Mouse (Mus musculus): Measurements from ENCODE around the gene Tbxas1. TPM values are rescaled to one million over a fixed set of nuclear protein-coding genes. Genes with fewer than 3 reads are reported as not detected.

Gene Tbxas1
- polyA plus RNA-seq, 1 experiment from 2014 or later = 1.8 TPM

DNA sequence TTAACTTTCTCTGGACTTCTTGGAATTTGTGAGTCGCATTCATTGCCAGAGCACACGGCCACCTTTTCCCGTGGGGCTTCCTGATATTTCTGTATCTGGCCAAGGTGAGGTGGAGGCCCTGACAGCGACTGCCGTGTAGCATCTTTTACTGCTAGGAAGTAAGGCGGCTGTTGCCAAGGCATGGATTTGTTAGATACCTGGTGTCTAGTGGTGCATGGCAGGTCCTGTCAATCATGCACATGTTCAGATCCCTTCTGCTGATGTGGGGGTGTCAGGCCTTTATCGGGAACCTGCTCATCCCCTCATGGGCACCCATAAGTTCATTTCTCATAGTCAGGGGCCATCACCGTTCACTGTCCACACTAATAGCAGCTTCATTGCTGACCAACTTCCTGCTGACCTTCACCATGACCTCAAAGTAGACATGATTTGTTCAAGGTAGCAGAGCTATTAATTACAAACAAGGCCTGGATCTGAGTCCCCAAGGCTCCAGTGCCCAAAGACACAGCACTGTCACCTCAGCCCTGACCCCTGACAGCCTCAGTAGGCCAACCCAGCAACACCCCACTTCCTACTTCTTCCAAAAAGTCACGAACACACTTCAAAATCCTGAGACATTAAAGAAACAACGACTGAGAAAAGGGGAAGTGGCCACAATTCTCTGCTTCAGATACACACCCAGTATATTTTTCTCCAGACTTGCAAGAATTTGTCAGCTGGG, 98.4 kb downstream of the Tbxas1 start:
- no peaks in the 10 kb centered on the region for H3K4me1 ChIP-seq
- H3K27ac ChIP-seq = no peak overlapping the region
- H3K9me3 ChIP-seq = no peaks in the 10 kb centered on the region
- WGBS = 94% methylated on average over 10 of the region's 10 CpGs
- ATAC-seq (ENCODE audit: low FRiP score) = no peak
- no peak overlapping the region for H3K9ac ChIP-seq
- H3K4me2 ChIP-seq = no peak overlapping the region
- no peak overlapping the region for H3K4me3 ChIP-seq (replicated peaks)
- H3K27me3 ChIP-seq = no peaks in the 10 kb centered on the region
- no peaks in the 10 kb centered on the region for H3K36me3 ChIP-seq (replicated peaks)

DNA sequence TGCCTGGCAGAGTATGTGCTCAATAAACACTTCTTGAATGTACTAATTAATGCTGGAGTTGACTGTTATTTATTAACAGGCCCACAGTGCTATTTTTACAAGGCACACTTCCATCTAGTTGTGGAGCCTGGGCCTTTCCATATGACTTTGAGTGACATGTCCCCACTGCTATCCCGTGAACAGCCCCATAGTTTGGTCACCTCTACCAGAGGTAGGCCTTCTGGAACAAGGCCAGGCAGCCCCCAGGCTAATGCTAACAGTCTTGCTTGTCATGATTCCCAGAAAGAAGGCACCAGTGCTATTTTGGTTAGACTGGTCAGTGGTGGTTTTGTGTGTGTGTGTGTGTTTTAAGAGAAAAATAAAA, 98.9 kb downstream of the Tbxas1 start:
- H3K36me3 ChIP-seq (replicated peaks) = no peaks in the 10 kb centered on the region

DNA sequence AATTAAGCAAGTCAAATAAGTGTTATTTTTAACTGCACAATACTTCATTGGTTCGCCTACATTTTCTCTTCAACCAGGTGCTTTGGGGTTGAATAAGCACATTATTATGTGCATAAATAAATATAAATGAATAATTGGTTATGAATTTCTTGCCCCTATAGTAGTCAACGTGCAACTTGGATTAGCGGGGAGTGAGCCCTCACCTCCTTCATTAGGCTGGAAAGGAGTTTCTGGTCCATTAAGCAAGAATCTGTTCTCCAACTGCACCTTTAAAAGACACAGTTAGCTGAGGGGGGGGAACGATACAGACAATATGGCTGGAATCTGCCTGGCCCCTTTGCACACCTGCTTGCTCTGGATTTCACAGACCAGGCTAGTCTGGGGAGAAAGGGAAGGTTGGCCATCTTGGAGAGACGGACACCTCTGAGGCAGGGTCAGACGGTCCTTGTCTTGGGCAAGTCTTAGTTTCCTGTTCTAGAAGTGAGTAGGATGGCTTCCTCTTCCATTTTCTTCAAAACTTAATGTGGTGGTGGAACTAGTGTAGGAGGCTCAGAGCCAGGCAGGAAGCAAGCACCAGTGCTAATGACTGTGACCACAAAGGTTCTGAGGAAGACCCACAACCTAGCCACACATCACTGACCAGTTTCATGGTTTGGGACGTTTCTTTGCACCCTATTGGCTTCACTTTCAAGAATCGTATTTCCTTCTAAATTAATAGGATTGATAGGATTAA, 99.5 kb downstream of the Tbxas1 start:
- H3K4me1 ChIP-seq = no peaks in the 10 kb centered on the region
- 86% methylated on average over 8 of the region's 8 CpGs for WGBS
- H3K27ac ChIP-seq = no peak overlapping the region

More for the DNA sequence above, 98.9 kb downstream of the Tbxas1 start:
- no peak for ATAC-seq (ENCODE audit: low FRiP score)
- Histone ChIP-seq H3K4me2 (no peak overlapping the region), H3K9ac (no peak overlapping the region), H3K4me1 (no peaks in the 10 kb centered on the region), H3K27ac (no peak overlapping the region), H3K9me3 (no peaks in the 10 kb centered on the region), H3K27me3 (no peaks in the 10 kb centered on the region), H3K4me3 (replicated peaks) (no peak overlapping the region)
- 65% methylated on average over 1 of the region's 1 CpGs for WGBS

DNA sequence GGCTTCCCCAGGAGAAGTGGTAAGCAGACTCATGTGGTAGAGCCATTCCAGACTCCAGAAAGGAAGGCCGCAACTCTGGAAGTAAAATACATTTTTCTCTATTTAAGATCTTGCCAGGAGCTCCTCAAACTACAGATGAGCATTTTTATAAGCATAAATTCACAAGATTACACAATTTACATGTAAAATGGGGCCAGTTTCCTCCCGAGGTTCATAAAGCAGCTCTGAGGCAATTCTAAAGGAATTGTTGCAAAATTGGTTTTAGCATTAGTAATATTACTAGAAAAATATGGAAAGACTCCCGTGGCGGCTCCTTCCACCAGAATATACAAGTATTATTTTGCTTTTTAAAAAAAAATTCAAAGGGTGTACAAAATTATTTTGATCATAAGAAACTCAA, 100.7 kb downstream of the Tbxas1 start:
- H3K9me3 ChIP-seq = no peaks in the 10 kb centered on the region
- no peaks in the 10 kb centered on the region for H3K27me3 ChIP-seq
- no peak for ATAC-seq (ENCODE audit: low FRiP score)
- no peak overlapping the region for H3K9ac ChIP-seq
- H3K4me3 ChIP-seq (replicated peaks) = no peak overlapping the region
- WGBS = 89% methylated on average over 4 of the region's 4 CpGs
- H3K27ac ChIP-seq = no peak overlapping the region
- no peaks in the 10 kb centered on the region for H3K36me3 ChIP-seq (replicated peaks)
- no peaks in the 10 kb centered on the region for H3K4me1 ChIP-seq
- no peak overlapping the region for H3K4me2 ChIP-seq

More for the DNA sequence above, 99.5 kb downstream of the Tbxas1 start:
- Histone ChIP-seq H3K36me3 (replicated peaks) (no peaks in the 10 kb centered on the region), H3K4me2 (no peak overlapping the region), H3K27me3 (no peaks in the 10 kb centered on the region), H3K4me3 (replicated peaks) (no peak overlapping the region), H3K9me3 (no peaks in the 10 kb centered on the region), H3K9ac (no peak overlapping the region)
- no peak for ATAC-seq (ENCODE audit: low FRiP score)

DNA sequence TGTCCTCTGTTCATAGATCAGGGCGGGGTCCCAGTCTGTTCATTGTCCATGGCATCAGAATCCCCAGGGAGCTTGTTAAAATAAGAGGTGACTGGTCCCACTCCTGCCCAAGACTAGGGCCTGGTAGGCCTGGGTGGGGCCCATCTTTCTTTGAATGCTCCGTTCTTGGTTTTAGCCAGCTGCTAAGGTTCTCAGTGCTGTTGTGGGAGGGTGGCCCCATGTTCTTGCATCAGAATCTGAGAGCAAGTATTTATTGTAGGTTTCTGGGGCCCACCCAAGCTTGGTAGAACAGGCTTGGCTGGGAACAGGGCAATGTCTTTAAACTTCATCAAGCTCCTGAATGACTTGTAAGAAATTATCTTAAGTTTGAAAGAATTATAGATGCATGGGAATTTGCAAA, 101.2 kb downstream of the Tbxas1 start:
- Histone ChIP-seq H3K4me2 (no peak overlapping the region), H3K9me3 (no peaks in the 10 kb centered on the region), H3K36me3 (replicated peaks) (no peaks in the 10 kb centered on the region), H3K27ac (no peak overlapping the region), H3K27me3 (no peaks in the 10 kb centered on the region), H3K9ac (no peak overlapping the region), H3K4me1 (no peaks in the 10 kb centered on the region), H3K4me3 (replicated peaks) (no peak overlapping the region)
- WGBS = 80% methylated on average over 2 of the region's 2 CpGs
- no peak for ATAC-seq (ENCODE audit: low FRiP score)

DNA sequence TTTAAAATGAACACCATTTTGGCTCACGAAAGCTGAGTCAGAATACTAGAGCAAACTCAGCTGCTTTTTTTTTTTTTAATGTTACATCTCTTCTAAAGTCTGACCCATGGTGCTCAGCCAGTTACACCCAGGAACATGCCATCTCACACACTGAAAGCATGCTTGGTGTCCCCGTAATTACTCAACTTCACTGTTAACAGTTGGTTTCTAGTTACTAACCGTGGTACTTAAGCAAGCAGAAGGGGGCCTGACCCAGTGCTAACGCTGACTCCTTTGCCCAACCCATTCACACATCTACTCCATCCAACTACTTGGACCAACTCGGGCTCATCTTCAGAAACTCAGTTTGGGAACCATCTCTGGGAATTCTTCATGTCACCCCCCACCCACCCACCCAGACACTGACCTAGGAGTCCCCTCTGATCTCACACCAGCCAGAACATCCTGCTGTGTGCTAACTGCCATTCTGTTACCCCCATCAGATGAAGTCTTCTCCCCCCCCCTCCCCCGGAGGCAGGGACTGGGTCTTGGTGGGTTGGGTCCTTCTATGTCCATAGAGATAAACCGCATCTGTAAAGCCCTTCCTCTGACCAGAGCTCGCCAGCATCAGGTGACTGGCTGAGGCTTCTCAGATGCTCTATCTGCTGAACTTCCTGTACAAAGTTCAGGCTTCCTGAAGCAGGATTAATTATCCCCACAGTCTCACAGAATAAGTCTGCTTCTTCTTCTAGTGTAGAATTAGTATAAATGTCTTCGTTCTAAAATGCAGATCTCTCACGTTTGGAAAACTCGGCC, 105.9 kb downstream of the Tbxas1 start:
- ATAC-seq (ENCODE audit: low FRiP score) = no peak
- no peak overlapping the region for H3K4me3 ChIP-seq (replicated peaks)
- H3K27ac ChIP-seq = no peak overlapping the region
- 86% methylated on average over 11 of the region's 11 CpGs for WGBS
- no peaks in the 10 kb centered on the region for H3K27me3 ChIP-seq
- H3K4me1 ChIP-seq = no peaks in the 10 kb centered on the region
- H3K9ac ChIP-seq = no peak overlapping the region
- H3K36me3 ChIP-seq (replicated peaks) = no peaks in the 10 kb centered on the region
- no peaks in the 10 kb centered on the region for H3K9me3 ChIP-seq
- no peak overlapping the region for H3K4me2 ChIP-seq

DNA sequence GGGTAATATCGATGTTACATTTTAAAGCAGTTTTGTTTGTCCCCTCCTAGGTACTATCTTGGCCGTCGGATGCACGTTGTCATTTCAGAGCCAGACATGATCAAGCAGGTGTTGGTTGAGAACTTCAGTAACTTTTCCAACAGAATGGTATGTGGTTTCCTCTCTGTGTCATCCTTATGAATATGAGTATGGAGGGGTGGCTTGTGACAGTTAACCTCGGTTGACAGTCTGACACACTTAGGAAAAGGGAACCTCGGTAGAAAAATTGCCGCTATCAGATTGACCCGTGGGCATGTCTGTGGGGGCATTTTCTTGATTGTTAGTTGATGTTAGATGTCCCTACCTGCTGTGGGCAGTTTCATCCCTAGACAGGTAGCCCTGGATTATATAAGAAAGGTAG, 106.9 kb downstream of the Tbxas1 start:
- no peaks in the 10 kb centered on the region for H3K4me1 ChIP-seq
- H3K27me3 ChIP-seq = no peaks in the 10 kb centered on the region
- H3K9ac ChIP-seq = no peak overlapping the region
- WGBS = 94% methylated on average over 8 of the region's 8 CpGs
- H3K4me3 ChIP-seq (replicated peaks) = no peak overlapping the region
- no peaks in the 10 kb centered on the region for H3K9me3 ChIP-seq
- H3K27ac ChIP-seq = no peak overlapping the region
- H3K4me2 ChIP-seq = no peak overlapping the region
- H3K36me3 ChIP-seq (replicated peaks) = no peaks in the 10 kb centered on the region
- no peak for ATAC-seq (ENCODE audit: low FRiP score)

DNA sequence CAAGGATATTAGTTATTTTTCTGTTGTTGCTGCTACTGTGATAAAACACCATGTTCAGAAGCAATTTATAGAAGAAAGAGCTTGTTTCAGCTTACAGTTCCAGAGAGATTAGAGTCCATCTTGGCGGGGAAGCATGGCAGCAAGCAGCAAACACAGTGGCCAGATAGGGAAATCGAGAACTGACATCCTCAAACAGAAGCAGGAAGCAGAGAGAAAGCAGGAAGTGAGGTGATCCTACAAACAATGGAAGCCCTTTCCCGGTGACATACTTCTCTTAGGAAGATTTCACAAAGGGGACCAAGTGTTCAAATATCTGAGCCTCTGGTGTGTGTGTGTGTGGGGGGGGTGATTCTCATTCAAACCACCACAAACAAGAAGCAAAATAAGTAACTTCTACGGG, 107.5 kb downstream of the Tbxas1 start:
- Histone ChIP-seq H3K27ac (no peak overlapping the region), H3K9ac (no peak overlapping the region), H3K27me3 (no peaks in the 10 kb centered on the region), H3K4me3 (replicated peaks) (no peak overlapping the region), H3K4me2 (no peak overlapping the region), H3K9me3 (no peaks in the 10 kb centered on the region), H3K4me1 (no peaks in the 10 kb centered on the region), H3K36me3 (replicated peaks) (no peaks in the 10 kb centered on the region)
- WGBS = 77% methylated on average over 4 of the region's 4 CpGs
- ATAC-seq (ENCODE audit: low FRiP score) = no peak

DNA sequence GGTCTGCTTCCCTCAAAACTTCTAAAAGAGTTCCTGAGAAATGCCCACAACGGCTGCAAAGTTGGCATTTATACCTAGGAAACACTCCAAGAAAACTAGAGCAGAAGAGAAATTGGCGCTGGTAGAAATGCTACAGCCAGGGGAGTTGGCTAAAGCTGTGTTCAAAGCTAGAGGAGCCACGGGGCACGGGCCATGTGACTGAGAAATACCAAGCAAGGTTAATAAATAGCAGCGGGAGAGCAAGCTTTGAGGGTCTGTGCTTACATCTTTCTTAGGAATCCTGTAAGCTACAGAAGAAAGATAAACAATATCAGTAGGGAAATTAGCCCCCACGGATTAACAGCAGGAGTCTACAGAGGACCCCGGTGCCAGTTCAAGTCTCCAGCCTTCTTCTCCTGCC, 107.9 kb downstream of the Tbxas1 start:
- H3K4me2 ChIP-seq = no peak overlapping the region
- H3K9me3 ChIP-seq = no peaks in the 10 kb centered on the region
- no peaks in the 10 kb centered on the region for H3K27me3 ChIP-seq
- no peak overlapping the region for H3K27ac ChIP-seq
- H3K36me3 ChIP-seq (replicated peaks) = no peaks in the 10 kb centered on the region
- H3K9ac ChIP-seq = no peak overlapping the region
- 64% methylated on average over 7 of the region's 7 CpGs for WGBS
- no peak for ATAC-seq (ENCODE audit: low FRiP score)
- no peak overlapping the region for H3K4me3 ChIP-seq (replicated peaks)
- no peaks in the 10 kb centered on the region for H3K4me1 ChIP-seq

DNA sequence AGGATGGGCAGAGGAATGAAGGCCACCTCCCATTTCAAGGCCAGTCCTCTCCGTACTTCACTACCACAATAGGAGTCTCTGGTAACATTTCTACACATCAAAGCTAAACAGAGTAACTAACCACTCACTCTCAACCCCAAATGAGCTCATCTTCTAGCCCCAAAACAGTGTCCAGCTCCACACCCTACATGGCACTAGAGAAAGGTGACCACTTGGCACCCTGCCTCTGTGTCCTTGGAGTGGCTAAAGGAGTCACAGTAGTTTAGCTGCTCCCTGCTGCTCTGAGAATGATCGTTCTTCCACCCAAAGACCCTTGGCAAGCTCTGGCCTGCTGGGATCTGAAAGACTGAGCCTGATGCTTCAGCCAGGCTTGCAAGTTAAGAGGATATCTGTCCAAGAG, 109.4 kb downstream of the Tbxas1 start:
- Histone ChIP-seq H3K27ac (no peak overlapping the region), H3K4me2 (no peak overlapping the region), H3K36me3 (replicated peaks) (no peaks in the 10 kb centered on the region), H3K4me3 (replicated peaks) (no peak overlapping the region), H3K4me1 (no peaks in the 10 kb centered on the region), H3K27me3 (no peaks in the 10 kb centered on the region), H3K9ac (no peak overlapping the region), H3K9me3 (no peaks in the 10 kb centered on the region)
- 88% methylated on average over 2 of the region's 2 CpGs for WGBS
- no peak for ATAC-seq (ENCODE audit: low FRiP score)

DNA sequence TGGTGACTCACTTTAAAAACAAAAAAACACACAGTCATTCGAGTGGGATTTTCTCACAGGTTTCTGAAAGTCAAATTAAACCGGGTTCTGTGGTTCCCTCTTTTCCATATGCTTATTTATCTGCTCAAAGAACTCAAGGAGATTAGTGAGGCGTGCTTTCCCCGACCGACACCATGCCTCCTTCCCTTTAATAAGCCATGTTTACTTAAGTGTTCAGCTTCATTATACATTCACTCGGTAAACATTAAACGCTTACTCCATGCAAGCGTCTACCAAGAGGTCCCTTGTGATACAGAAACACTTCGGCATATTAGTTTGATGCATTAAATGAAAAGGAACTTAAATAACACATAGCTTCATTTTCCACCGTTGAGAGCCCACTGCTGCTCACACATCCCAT, 111.4 kb downstream of the Tbxas1 start:
- Histone ChIP-seq H3K4me1 (no peaks in the 10 kb centered on the region), H3K4me3 (replicated peaks) (no peak overlapping the region), H3K9ac (no peak overlapping the region), H3K9me3 (no peaks in the 10 kb centered on the region), H3K4me2 (no peak overlapping the region), H3K27ac (no peak overlapping the region), H3K36me3 (replicated peaks) (no peaks in the 10 kb centered on the region), H3K27me3 (no peaks in the 10 kb centered on the region)
- 72% methylated on average over 10 of the region's 10 CpGs for WGBS
- no peak for ATAC-seq (ENCODE audit: low FRiP score)

DNA sequence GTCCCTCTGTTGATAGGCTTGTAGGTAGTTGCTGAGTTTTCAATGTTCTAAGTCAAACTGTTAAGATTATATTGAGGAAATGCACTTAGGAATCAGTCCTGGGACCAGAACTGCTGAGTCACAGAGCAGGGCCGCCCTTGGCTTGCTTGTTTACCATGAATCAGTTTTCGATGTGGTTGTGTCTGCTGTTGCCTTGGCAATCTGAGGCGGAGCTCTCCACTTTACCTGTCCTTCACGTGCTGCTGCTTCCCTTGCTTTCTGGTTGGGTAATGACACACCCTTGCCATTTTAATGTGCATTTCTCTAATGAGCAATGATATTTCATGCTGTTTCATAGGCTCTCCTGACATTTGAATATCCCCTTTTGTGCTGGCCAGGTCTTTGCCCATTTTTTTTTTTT, 116.8 kb downstream of the Tbxas1 start:
- no peaks in the 10 kb centered on the region for H3K9me3 ChIP-seq
- no peak overlapping the region for H3K4me3 ChIP-seq (replicated peaks)
- ATAC-seq (ENCODE audit: low FRiP score) = no peak
- no peaks in the 10 kb centered on the region for H3K4me1 ChIP-seq
- 57% methylated on average over 4 of the region's 4 CpGs for WGBS
- H3K4me2 ChIP-seq = no peak overlapping the region
- H3K9ac ChIP-seq = no peak overlapping the region
- no peak overlapping the region for H3K27ac ChIP-seq
- H3K27me3 ChIP-seq = no peaks in the 10 kb centered on the region
- no peaks in the 10 kb centered on the region for H3K36me3 ChIP-seq (replicated peaks)
